Mouse (Mus musculus) left cerebral cortex, adult 8-10 months (tissue): ENCODE data around the gene Chrne. TPM values are rescaled to one million over a fixed set of nuclear protein-coding genes. Genes with fewer than 3 reads are reported as not detected.
A peak's percentile ranks its signal among the peaks of the same experiment; 100 is the strongest.

Source experiments
- DNase-seq, 2 experiments: peaks; one replicate each; pipeline ENCODE4 v3.0.0; 2022; ENCODE audit warnings: low spot score in 2 of 2
- total RNA-seq, 4 experiments: library from RNA; stranded (reverse); gene quantifications; 2 replicates each; pipeline ENCODE4 v1.2.4; 2022

The Chrne gene
- total RNA-seq: not detected

DNA sequence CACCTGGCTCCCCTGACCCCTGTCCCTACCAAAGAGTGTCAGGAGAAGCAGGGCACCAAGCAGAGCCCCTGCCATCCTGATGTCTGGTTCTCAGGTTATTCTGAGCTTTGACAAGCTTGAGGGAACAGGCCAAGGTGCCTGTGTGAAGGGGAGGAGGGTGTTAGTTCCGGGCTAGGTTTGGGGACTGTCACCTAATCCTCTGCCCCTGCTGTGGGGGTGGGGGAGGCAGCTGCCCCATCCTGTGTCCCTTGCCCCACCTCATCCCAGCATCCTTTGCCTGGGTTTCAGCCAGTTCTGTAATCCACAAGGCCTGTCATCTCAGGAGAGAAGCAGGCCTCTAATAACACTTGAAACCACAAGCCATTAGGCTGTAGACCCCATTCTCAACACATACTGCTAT lies at the start of gene Chrne:
TSS of gene Chrne (minus strand) at position 116 of the 400 bp plus-strand sequence.
- DNase-seq: no peak

DNA sequence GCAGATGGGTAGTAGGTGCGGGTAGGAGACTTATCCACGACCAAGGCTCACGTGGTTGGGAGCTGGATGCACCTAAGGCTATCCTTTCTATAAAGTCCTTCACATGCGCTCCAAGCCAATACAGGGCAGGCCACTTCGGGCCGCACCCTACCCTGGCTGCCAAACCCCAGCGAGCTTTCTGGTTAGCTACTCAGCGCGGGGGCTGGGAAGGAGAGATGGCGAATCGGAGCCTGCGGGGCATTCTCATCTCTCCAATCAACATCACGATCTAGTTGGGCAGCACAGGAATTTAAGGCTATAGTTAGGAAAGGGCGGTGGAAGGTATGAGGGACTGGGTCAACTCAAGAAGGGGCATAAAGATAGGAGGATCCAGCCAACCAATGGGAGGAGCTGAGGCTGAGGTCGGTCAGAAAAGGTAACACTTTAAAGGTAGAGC lies 49.3 kb upstream of the Chrne start:
- peak in 1 of 2 experiments; percentile 57 for DNase-seq

DNA sequence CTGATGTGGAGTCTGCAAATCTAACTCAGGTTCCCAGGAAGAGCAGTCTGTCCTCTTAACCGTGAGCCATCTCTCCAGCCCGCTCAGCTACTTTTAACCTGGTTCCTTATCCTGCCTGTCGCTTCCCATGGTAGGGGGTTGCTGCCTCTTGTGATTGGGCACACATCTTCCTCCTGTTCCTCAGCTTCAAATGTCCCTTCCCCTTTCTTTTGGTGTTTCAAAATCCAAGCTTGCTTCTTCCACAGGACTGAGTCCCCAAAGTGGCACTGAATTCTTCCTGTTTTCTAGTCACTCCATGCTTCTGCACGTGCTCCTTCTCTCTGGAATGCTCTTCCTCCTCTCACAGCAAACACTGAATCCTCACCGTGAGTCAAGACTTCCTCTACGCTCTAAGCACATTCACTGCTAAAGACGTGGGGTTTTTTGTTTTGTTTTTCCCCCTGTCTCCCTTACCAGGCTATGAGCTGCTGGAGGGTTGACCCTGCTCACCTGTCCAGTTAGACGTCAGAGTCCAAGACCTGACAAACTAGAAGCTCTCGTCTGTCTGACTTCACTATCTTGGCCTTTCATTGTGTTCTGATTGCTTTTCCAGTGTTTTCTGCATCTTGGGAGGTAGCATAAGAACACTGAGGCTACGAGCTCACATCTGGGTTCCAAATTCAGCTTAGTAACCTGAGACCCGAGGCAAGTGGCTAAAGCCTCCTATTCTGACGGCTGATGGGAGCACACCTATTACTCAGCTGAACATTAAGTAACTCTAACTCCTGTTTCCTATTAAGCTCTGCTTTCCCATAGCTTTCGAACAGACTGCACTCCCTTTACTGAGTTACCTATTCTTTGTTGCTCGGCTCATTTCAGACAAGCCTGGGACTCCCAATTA lies 48.5 kb upstream of the Chrne start:
- no peak for DNase-seq

DNA sequence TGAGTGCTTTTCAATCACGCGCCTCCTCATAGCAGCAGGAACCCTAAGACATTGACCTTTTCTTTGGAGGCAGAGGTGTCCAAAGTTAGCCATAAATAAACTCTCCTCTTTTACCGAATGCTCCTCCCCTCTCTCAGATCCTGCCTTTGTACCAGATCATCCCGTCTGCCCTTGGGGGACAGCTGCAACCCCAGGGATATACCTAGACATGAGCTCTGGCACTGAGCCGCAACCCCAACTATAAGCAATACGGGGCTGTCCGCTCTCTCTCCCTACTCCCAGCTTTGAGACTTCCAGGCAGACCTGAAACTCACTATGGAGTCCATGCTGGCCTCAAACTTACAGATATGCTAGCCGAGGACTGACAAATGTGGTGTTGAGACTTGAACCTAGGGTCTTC lies 47.7 kb upstream of the Chrne start:
- no peak for DNase-seq

DNA sequence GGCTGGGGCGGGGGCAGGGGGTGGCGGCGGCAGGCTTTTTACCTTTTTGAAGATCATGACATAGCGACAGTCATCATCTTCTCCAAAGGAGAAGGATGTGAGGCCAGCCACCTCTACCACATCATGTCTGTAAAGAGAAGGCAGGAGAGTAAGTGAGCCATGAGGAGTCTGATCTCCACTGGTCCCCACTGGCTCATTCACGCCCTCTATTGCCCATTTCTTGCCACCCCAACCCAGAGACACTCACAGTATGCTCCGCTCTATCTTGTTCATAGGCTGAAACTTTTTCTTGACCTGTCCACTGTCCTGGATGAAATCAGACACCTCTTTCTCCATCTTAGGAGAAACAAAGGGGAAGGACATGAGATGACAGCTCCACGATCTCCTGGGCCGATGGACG lies 45.7 kb upstream of the Chrne start:
- no peak for DNase-seq

DNA sequence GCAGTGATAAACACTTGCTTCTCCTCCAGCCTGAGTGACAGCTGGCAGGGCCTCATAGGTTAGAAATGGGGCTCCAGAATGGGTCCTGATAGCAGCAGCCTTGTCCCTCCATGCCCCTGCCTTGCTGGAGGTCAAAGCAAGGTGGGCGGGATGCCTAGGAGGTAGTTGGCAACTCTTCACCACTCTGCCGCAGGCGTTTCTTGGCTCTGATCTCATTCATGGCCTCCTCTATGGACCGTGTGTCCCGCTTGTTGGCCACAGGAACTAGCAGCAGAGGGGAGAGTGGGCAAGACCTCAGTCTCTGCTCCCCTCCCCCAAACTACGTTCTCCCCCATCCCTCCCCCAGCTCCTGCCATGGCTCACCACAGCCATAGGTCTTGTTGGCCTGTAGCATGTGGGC lies 44.9 kb upstream of the Chrne start:
- no peak for DNase-seq

DNA sequence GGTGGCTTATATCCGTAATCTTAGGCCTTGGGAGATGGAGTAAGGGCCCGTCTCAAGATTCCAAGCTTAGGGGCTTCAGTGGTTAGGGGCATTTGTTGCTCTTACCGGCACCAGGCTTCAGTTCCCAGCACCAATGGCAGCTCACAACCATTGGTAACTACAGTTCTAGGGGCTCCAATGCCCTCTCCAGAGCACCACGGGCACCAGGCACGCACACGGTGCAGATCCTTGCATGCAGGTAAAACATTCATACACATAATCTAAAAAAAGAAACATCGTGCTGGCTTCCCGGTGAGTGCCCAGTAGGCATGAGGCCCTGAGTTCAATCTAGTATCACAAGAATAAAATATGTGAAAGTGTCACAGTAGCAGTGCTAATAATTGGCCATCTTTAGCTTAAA lies 44.1 kb upstream of the Chrne start:
- no peak for DNase-seq

DNA sequence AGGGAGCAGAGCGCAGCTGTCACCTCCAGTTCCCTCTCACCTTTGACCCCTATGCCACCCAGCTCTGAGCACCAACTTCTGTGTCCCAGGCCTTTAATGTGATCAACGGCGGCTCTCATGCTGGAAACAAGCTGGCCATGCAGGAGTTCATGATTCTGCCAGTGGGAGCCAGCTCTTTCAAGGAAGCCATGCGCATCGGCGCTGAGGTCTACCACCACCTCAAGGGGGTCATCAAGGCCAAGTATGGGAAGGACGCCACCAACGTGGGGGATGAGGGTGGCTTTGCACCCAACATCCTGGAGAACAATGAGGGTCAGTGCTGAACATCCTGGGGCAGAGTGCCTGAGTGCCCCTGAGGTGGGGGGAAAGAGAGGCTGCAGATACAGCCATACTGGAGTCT lies 41.6 kb upstream of the Chrne start:
- DNase-seq: no peak

DNA sequence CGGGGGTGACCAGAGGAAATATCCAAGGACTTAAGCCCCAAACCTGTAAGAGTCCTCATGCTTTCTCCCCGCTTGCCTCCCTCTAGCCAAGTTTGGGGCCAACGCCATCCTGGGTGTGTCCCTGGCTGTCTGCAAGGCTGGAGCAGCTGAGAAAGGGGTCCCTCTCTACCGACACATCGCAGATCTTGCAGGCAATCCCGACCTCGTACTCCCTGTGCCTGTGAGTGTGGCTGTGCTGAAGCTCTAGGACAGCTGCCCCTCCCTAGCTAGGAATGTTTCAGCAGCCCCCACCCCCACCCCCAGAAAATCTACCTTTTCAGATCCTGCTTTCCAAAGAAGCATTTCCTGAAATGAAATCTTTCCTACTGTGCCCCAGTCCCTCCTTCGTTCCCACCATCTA lies 39.9 kb upstream of the Chrne start:
- DNase-seq: no peak

DNA sequence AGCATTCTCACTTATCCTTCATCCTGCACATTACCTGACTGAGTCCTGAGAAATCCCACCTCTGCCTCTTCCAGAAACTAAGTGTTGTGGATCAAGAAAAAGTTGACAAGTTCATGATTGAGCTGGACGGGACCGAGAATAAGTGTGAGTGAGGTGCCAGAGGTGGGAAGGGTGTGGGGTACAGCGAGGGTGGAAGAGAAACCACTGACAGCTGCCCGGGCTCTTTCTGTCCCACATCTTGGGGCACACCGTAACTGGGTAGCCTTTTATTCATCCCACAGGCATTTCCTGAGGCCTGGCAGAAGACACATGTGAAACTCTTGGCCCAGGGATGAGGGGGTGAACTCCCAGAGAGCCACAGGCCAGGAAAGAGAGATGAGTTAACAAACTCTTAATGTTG lies 39.5 kb upstream of the Chrne start:
- no peak for DNase-seq

DNA sequence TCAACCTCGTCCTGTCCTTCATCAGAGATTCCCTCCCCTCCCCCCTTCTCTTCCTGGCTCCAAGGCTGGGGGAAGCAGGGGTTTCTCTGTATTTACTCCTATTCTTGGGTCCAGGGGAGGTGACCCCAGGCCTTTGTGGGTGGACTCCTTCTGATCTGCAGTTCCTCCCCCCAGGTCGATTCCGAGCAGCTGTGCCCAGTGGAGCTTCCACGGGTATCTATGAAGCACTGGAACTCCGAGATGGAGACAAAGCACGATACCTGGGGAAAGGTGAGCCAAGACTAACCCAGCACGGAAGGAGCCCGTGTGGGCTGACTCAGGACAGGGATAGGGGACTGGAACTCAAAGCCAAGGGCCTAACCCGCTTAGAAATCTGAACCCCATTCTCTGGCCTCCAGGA lies 39.0 kb upstream of the Chrne start:
- DNase-seq: no peak

DNA sequence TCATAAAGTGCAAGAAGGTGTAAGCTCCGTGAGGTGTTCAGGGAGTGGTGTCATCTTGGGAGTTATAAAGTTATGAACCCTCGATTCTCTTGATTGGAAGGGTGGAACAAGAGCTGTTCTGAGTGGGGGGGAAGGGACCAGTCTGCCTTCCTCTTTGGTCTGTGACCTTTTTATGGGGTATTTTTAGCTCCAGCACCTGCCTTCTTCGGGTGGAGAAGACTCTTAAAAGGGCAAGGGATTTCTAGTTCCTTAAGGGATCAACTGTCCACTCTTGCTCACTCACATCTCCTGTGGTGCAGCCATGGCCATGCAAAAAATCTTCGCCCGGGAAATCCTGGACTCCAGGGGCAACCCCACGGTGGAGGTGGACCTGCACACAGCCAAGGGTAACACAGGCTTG lies 38.6 kb upstream of the Chrne start:
- no peak for DNase-seq

DNA sequence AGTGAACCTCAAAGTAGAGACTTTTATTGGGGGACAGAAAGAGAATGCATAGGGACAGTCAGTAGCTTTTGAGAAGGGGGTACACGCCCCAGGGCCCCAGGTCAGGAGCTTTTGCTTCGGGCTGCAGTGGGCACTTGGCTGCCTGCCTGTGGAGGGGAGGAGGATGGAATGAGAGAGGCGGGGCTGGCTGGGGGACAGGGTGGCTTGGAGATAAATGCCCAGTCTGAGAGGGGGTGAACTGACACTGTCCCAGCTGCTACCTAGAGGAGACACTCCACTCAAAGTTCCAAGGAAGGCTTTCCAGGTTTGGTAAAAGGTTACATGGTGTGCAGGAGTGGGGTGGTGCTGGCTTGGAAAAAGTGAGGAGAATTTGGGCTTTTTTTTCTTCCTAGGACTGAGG lies 37.9 kb upstream of the Chrne start, which contains the start of gene Eno3:
TSS of gene Eno3 (plus strand) at position 239 of the 400 bp plus-strand sequence.
- DNase-seq: no peak

DNA sequence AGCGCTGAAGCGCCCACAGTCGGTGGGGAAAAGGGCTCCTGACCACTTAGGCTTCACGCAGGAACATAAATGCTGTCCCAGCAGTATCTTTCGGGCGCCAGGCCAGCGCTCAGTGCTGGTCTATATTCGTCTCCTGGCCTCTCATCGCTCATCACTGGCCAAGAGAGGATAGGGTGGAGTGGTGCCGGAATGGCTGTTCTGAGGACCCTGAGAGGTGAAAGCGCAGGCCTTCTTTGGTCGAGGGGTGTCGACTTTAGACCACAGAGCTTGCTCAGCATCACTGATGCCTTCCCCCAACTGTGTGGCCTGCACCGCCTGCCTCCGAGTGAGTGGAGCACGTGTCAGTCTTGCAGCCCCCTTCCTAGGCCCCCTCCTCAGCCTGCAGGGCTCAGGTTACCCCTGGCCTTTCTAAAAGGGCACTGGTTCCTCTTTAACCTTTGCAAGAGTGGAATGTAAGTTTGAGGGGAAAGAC lies 37.5 kb upstream of the Chrne start:
- DNase-seq: no peak

DNA sequence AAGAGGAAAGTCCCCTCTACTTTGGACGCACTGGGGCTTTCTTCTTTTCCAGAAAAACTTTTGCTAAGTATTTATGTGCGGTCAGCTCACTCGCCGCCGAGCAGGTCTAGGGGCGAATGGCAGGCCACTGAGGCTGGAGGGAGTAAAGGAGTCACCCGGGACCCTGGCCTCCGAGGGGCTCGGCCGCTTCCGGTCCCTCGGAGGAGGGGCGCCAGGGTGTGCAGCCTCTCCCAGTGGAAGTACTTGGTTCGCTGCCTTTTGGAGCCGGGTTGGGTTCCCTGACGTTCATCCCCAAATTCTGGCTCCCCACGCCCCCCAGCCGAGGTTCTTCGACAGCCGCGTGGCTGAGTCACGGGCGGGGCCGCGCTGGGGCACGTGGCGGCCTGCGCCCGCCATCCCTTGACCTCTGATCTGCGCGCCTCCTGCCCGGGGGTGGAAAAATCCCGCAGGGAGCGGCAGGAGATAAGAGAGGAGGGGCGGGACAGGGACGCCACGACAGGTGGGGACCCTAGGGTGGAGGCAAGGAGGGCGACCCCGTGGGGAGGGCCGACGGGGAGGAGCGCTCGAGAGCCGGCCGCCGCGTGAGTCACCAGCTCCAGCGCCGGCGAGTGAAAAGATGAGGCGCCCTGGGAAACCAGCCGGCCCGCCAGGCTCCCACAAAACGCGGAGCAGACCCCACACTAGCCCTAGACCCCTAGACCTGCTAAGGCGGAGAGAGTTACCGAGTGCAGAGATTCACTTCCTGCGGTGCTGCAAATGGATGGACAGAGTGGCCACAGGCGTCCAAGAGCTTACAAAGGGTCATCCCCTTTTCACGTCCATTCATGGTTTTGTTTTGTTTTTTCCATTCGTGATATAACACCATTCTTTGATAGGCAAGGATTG lies 36.8 kb upstream of the Chrne start:
- DNase-seq: peak in 1 of 2 experiments; percentile 20

DNA sequence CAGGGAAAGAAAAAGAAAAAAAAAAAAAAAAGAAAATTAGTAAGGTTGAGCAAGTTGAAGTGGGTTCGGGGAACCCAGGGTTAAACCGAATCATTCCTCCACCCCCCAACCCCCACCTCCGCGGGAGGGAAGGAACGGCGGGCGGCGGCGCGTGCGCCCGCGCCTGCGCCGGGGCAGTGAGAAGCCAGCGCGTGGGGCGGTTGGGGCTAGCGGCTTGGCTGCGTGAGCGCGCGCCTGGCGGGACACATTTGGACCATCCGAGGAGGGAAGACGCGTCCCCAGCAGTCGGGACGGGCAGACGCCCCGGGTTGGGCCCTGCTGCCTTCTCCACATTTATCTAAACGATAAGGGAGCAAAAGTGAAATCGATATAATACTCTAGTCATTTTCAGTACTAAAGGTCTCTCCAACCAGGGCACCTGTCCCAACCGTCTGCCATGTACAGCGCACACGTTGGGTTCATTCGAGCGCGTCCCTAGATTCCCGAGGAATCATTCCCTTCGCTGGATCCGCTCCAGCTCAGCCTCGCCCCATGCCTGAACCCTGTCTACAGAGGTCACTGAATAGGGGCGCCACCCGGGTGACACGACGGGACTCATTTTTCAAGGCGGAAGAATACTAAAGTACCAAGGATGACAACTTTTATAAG lies 36.0 kb upstream of the Chrne start:
- DNase-seq: peak in 1 of 2 experiments; percentile 60

DNA sequence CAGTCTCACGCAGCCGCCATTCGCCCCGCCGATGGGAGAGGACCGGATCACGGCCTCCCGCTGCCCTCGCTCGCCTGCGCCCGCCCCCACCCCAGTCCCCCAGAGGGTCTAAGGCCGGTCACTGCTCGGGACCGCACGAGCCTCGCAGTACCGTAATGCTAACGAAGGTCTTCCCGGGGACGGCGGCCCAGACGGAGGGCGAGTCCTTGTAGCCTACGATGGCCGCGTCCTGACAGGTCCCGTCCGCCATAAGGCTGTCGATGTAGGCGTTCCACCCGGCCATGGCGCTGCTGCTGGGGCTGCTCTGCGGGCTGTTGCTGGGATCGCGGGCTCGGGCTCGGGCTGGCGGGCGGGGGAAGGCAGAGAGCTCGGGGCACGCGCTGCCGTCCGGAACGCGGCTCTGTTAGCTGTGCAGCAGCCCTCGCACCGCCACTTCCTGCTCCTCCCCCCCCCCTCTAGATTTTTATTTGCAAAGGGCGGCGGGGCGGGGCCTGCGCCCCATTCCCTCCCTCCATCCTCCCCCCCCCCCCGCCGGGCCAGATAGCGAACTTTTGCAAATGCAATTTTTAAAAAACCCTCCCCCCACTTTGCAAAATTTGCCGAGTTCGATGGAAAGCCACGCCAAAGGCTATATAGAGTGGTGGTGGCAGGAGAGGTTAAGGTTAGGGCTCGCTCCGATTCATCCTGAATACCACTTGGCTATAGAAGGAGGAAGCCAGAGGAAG lies 35.3 kb upstream of the Chrne start, which contains the start of gene Pfn1:
TSS of gene Pfn1 (minus strand) at position 447 of the 725 bp plus-strand sequence.
- DNase-seq: peak in 1 of 2 experiments; percentile 41

DNA sequence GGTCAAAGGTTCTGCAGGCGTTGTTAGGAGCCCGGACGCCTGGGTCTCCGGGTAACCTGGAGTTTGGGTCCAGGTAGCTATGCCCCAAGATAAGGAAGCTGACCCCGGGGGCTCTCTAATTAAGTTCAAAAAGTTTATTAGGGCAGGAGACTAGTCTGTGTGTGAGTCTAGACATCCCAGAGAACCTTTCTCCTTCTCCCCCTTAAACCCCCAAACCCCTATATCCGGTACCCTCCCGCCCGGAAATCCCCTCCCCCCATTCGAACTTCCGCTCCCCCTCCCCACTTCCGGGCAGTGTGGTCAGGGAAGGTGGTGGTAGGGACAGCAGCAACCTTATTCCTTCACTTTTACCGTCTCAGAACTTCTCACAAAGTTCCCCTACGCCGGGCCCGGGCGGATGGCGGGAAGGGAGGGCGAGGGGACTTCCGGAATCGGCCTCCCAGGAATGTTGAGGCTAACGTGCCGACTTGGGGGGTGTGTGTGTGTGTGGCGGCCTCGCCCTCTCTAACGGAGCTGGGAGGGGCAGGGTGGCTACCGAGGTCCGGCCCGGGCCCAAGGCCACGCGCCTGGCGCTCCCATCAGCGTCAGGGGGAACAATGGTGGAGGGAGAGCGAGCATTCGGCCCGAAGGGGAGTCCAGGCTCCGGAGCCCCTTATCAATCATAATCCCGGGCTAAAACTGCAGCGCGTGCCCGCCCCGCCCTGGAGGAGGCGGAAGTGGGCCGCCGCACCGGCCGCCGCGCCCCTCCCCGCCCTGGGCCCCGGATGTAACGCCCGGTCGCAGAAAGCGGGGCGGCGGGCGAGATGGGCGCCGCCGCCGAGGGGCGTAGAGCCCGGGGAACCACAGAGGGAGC lies 34.6 kb upstream of the Chrne start:
- DNase-seq: no peak

DNA sequence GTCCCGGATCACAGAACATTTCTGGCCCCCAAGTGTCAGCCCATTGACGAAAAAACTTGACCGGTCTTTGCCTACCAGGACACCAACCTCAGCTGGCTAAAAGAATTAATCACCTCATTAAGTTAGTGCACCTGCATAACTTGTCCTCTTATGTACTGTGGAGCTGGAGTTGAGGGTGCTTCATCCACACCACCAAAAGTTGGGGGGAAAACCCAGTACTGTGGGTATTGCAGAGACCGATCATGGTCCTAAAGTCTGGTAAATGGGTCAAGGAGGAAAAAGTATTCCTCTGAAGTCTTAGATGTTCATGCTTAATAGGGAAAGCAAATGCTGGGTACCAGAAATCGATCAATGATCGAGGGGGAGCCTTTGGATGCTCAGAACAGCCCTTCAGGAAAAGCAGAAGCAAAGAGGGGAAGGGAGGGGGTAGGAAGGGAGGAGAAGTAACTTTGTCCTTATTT lies 33.9 kb upstream of the Chrne start:
- no peak for DNase-seq
